Mouse (Mus musculus) heart, adult 18-20 months (tissue): ENCODE data around the gene Pnmal2. TPM values are rescaled to one million over a fixed set of nuclear protein-coding genes. Genes with fewer than 3 reads are reported as not detected.
"Not testable (repeated sequence)": the region's sequence is repeated elsewhere in the genome, so short reads cannot be mapped to it uniquely, and the experiment has no call there.

Experiments
- DNase-seq, 2 experiments: peaks; one replicate each; pipeline ENCODE4 v3.0.0; 2021 to 2022; ENCODE audit warnings: mixed read lengths in 1 of 2
- total RNA-seq, 2 experiments: library from RNA; stranded (reverse); gene quantifications; 2 replicates each; pipeline ENCODE4 v1.2.3; 2021

The Pnmal2 gene
- total RNA-seq, 2 experiments from 2014 or later, result 3.7 to 4.0 TPM

DNA sequence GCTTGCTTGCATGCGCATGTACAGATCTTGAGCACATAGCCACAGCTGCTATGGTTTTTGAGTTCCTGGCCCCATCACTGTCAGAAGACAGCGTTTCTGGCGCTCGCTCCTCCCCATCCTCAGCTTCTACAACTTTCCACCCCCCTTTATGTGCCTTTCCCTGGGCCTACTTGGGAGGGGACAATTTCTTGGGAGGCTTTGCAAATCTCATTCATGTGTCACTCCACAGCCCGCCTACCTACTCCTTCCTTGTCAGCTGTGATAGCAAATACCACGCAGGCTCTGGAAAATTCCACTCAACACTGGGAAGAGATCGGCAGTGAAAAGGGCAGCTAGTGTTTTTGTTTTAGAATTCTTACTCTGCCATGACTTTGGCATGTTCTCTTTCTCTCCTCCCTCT, 4.2 kb upstream of the Pnmal2 start:
- DNase-seq, result peak; percentile 40 to 63

DNA sequence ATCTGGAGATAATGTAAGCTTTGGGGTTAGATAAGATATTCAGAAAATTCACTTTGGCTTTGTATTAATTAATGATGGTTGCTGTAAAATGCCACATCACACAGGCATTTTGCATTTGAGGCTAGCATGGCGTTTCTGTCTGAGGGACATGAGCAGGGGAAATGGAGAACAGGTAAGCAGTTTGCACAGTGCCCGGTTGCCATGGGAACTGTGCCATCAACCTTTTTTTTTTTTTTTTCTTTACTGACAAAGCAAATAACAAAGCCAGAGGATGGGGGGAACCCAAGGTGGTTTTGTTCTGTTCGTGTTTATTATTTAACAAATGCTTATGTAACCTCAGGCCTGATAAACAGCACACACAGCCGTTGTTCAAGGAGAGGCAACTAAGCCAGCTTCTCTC, 1.6 kb upstream of the Pnmal2 start:
- DNase-seq, result no peak

DNA sequence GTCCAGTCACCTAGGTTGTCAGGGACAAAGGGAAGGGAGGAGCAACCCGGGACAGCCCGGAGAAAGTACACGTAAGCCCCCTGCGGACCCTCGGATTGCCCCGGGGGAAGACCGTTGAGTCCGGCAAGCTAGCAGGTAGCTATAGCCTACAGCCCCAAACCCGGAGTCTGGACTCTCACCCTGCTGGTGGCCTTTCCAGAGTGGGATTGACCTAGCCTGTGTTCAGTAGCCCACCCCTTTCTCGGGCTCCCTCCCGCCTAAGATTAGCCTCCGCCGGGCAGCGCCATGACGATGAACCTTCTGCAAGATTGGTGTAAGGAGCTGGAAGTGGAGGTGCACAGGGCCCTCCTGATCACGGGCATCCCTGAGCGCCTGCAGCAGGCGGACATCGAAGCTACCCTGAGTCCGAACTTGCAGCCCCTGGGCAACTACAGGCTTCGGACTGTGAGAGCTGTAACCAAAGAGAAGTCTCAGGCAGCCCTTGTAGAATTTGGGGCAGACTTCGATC, 380 bp downstream of the Pnmal2 start:
- no peak for DNase-seq

DNA sequence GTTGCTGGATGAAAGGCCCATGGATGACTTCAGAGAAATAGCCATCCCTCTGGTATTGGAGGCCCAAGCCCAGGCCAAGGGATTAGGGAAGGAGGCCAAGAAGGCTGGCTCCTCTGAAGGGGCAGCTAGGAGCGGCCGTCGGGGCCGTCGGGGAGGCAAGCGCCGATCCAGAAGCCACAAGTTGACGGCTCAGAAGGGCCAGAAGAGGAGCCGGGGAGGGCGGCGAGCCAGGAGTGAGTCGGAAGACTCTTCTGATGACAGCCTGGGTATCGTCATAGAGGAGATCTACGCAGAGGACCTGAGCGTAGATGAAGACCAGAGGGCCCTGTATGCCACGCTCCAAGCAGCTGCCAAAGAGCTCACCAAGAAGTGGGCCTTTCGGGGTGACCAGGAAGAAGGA, 937 bp downstream of the Pnmal2 start:
- peak in 1 of 2 experiments; percentile 20 for DNase-seq

DNA sequence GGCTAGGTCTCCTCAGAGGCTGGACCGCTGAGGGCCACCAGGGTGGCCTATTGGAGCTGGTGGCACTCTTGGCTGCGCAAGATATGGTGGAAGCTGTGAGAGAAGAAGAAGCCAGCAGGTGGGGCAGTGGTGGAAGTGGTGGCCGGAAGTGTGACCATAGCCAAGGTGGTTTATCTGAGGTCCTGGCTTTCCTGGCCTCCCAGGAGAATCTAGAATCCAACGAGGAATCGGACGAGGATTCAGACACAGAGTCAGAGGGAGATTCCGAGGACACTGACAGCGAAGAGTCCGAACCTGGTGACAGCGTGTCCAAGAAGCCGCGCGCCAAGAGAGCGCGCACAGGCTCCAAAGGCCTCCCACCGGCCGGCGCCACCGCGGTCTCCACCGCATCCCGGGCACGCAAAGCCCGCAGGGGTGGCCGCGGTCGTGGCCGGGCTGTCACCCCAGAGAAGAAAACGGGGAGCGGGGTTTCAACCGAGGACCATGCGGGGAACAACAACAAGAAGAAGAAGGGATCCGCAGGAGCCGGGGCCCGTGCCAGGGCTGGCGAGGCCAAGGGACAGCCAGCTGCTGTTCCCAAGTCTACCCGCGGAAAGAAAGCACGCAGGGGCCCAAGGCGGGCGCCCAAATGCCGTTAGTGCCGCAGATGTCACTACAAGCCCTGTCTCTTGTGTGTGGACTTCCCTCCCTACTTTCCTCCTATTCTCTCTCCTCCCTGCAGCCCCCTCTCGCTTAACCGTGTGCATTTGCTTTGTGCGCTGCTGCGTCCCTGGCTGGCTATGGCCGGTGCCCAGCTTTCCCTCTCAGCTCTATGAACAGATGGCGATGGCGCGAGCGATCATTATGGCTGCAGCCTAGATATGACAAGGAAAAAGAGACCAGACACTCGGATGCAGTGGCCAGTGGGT, 2.2 kb downstream of the Pnmal2 start:
- DNase-seq, result peak; percentile 22 to 51

DNA sequence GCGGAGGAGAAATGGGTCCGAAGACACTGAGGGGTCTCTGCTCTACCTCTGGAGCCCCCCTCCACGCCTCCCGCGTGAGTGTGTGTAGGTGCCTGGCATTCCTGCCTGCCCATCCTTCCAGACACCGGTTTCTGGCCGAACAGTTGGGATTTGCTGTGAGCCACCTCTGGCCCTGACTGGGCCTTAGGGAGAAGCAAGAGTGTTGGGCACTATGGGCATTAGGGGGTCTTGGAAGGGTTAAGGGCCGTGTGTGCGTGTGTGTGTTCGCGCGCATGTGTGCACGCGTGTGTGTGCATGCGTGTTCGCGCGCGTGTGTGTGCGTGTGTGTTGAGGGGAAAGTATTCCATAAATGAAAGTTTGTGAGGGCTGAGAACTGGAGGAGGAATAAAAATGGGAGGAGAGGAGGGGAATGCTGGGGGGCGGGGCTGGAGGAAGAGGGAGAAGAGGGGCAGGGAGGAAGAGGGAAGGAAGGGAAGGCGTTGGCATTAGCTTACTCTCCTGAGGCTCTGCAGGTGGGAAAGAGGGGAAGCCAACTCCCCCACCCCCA, 2.9 kb downstream of the Pnmal2 start:
- peak; percentile 37 to 50 for DNase-seq

DNA sequence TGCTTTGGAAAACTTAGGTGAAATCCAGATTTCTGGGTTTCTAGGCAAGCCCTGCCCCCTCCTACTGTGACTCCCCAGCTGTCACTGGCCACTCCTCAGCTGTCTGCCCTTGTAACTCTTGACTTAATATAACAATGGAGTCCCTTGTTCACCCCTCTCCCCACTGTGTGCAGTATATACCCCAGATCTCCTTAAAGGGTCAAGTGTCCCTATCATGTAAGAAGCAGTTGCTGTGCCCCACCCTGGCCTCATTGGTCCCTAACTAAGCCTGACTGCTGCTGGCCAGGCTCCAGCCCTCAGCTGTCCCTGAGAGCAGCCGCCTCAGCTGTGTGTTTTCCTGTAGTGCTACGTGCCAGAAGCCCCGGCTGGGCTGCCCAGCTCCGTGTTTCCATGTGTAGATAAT, 3.5 kb downstream of the Pnmal2 start:
- peak; percentile 60 to 67 for DNase-seq

DNA sequence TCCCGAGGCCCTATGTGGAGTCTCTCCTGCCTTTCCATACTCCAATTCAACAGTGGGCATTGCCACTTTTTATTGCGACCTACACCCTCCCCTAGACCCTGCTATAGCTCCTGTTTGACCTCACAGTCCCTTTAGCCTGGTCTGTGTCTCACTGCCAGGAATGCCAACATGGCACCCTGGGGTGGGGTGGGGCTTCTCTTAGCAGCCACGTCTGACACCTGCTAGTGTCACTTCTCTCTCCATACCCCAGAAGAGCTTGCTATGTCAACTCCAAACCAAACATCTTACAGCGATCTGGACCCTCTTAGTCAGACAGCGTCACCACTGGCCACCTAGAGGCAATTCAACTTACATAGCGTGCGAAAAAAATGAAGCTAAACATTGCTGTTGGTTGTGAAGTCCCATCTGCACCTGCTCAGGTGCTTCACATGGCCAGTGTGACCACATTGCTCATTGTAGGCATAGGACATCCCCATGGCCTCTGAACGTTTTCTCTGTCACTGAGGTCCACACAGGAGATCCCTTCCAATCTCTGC, 4.5 kb downstream of the Pnmal2 start:
- DNase-seq, result no peak

DNA sequence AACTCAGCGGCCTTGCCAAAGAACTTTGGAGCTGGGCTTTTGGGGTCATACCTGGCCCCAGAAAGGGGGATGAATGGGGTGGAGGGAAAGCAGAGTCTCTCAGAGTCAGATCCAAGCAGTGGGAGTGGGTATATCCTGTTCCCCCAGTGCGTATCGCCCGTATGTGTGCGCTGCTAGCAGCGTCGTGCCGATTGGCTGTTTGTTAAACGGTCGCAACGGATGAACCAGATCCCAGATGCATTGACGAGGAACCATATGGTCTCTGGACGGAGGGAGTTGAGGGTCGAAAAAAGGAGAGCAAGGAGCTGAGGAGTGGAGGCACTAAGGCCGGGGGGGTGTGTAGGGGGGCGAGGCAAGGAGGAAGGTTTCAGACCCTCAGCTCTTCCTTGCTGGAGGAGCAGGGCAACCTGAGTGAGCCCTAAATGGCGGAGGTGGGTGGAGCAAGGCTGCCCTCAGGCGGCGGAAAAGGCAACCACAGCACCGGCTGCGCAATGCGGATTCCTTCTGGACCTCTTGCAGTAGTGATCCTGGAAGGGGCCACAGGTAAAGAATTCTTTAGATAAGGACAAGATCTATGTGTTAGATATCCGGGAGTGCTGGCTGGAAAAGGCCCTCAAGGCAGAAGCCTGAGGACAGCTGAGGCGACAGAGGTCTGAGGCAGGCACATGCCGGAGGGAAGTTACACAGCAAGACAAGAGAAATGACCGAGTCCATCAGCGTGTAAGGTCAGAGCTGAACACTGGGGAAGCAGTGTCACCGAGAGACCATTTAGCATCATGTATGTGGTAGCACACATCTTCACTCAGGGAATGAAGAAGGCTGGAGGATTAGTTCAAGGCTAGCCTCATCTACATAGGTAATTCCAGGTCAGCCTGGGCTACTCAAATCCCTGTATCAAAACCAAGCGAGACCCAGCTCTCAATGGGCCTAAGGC, 5.7 kb downstream of the Pnmal2 start:
- DNase-seq, result peak; percentile 59 to 84

DNA sequence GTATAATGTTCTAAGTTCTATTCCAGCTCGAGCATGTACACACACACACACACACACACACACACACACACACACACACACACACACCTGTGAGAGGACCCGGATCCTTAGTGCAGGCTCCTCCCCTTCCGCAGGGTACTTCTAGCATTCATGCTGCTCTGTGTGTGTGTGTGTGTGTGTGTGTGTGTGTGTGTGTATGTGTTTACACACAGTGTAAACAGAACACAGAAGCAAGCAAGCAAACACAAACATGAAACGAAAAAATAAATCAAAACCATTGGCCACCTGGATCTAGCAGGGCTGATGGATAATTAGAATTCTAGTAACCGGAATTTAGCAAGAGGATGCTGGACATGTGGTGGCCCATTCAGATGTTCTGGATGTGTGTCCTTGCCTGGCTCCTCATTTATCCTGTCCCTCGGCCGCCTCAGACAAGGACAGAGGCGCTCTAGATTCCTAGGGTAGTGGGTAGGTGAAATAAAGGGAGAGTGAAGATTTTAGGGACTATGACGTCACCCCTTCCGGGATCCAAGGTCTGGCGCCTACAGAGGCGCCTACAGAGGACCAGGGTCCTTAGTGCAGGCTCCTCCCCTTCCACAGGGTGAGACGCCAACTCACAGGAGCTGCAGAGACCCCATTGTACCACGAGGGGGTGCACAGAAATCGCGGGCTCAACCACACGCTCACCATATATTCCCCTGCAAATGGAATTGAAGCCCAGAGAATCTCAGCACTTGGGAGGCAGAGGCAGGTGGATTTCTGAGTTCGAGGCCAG, 6.6 kb downstream of the Pnmal2 start:
- DNase-seq, result peak; percentile 82 to 89

DNA sequence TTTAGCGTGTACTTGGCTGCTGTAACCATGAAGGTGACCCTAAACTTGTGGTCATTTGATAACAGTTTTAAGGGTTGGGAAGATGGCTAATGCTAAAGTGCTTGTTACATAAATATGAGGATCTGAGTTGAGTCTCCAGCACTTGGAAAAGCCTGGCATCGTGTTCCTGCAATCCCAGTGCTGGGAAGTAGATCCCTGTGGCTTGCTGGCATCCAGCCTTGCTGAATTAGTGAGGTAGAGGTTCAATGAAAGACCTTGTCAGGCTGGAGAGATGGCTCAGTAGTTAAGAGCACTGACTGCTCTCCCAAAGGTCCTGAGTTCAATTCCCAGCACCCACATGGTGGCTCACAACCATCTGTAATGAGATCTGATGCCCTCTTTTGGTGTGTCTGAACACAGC, 9.3 kb downstream of the Pnmal2 start:
- not testable (repeated sequence) for DNase-seq

DNA sequence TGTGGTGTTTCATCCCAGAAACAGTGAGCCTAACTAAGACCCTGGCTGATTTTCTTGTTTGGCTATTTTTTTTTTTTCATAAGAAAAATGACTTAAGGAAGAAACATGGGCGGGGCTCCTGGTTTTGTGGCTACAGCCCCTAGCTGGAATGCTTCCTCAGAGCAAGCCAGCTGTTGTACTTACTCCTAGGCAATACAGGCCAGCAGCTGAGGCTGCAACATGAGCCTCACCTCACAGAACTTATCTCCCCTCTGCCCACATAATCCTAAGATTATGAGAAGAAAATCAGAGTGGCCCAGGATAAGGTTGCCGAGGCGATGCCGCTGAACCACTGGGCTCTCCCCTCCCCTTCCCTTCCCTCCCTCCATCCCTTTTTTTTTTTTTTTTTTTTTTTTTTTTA, 11.2 kb downstream of the Pnmal2 start:
- DNase-seq, result no peak

DNA sequence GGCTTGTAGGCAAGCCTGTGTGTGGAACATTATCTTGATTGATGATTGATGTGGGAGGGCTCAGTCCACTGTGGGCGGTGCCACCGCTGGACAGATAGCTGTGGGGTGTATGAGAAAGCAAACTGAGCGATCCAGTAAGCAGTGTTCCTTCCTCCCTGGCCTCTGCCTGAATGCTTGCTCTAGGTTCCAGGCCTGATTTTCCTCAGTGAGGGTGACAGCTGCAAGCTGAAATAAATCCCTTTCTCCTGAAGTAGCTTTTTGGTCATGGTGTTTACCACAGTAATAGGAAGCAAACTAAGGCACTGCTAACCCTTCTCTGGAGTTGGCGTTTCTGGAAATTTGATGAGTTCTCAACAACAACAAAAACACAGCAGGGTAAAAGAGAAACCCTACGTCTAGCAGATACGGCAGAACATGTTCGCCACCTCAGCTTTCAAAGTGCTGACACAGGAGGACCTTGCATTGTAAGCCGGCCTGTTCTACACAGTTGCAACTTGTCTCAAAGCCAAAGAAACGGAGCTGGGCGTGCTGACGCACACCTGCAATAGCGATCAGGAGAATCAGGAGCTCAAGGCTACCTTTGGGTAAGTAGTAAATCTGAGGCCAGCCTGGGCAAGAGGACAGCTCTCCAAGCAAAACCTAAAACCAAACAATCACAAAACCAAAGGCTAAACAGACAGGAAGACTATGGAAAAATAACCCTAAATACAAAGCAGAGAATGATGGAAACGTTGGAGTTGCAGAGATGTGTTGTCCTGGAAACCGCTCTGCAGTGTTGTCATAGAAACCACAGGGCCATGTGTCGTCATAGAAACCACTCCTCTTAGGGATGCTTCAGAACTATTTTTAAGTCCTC, 12.2 kb downstream of the Pnmal2 start:
- no peak for DNase-seq

DNA sequence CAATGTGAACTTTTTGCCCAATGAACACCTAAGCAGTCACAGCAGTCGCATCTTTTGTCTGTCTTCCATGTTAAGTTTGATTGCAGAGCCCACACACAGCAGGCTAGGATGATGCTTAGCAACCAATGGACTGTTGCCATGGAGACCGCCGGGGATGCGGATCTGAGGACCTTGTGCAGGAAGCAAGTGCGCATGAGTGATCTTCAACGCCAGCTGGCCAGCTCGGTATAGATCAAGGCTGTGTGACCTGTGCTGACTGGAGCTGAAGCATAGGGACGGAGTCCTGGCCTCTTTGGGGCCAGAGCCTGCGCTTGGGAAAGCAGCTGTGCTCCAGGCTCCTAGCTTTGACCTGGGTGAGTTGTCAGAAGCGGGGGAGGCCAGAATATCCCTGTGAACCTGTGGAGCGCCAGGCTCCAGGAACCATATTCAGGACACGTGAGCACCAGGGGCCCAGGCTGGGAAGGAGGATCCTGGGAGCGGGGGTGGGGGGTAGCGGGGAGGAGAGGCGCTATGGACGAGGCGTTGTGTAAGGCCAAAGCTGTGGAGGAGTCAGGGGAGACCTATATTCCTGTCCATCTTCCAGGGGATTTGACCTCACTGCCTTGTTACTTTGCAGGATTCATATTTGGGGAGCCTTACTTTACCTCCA, 15.2 kb downstream of the Pnmal2 start, which contains the start of gene Pnmal1:
TSS of gene Pnmal1 (plus strand) at position 141 of the 649 bp plus-strand sequence.
- DNase-seq, result no peak

DNA sequence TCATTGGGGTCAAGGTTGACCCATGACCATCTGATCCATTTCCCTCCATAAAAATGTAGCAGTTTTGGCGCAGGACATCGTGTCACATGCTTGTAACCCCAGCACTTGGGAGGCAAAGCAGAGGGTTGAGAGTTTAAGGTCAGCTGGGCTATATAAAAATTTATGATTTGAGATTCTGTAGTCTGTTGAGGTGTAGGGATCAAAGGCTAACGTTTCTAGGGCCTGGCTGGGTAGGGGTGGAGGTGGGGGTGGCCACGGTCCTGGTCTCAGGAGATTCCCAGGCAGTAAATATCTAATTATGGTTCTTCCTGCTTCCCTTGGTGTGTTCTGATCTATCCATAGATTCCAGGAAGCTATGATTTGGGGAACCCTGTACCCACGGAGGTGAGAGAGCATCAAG, 17.2 kb downstream of the Pnmal2 start:
- DNase-seq, result no peak

DNA sequence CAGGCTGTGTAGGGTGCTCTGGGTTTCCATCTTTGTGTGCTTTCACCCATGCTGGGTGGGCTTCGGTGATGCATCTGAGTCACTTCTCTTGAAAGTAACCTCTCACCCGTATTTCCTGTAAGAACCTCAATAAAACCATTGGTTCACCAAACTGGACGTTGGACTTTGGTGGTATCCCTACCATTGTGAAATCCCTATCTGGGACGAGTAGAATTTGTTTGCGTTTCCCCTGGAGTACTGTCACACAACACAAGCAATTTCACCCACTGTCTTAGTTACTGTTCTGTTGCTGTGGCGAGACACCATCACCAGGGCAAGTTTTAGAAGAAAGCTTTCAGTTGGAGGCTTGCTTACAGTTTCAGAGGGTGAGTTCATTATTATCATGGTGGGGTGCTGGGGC, 23.9 kb downstream of the Pnmal2 start:
- DNase-seq, result no peak

DNA sequence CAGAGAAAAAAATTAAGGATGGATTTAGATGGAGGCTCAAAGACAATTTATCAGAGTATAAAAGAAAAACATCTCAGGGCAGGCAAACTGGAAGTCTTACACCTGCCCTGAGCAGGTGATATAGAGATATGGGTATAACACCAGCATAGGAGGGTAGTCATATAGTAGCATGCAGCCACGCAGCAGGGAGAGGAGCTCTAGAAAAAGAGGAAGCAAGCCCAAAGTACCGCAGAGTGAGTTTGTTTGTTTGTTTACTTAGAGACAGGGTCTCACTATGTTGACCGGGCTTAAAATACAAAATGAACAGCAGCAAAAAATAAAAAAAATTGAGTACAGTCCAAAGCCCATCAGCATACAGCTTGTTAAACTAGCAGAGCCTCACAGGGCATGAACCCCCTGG, 26.7 kb downstream of the Pnmal2 start:
- DNase-seq, result no peak

DNA sequence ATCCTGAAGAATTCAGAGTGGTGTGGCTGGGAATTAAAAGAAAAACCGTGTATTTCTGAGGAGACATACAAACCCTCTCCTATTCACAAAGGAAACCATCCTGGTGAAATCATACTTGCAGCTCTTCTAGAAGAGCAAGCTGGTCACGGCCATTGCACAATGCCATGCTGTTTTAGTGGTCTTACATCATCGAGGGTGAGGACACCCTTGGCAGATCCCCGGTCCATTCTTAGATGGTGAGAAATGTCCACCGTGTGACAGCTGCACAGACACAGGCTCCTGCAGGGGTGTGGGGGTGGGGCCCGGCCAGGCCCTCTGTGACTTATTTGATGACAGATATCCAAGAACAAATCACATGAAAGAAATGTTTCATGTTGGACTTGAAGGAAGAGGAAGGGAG, 29.5 kb downstream of the Pnmal2 start:
- peak; percentile 77 to 86 for DNase-seq

DNA sequence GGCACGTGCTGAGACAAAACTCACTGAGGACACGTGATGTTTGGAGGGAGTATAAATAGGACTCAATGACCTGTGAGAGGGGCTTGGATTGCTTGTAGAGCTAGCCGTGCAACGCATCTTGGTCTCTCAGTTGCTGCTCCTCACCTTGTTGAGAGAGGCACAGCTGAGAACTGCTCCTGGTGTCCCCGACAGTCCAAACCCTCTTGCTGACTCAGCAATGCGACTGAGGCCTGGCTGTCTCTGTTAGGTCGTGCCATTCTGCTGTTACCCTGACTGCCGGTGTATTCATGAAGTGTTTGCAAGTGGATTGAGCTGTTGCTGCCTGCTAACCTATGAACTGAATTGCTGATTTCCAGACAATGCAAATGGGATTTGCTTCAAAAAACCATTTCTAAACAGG, 31.8 kb downstream of the Pnmal2 start:
- DNase-seq, result no peak

DNA sequence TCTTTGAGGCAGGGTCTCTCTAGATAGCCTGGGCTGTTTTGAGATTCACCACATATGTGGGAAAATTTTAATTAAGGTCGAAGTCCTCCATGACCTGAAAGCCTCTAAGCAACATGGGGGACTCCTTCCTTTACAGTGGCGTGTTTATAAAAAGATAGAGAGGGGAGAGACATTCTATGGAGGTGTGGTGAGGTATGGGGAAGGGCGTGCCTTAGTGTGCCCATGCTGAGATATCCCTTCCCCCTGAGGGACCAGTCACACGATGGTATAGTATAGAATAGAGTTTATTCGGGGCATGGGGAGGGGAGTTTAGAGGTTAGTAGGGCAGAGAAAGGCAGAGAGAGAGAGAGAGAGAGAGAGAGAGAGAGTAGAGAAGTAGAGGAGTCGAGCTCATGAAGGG, 33.7 kb downstream of the Pnmal2 start:
- no peak for DNase-seq
